Mouse (Mus musculus) MN1 (cell line): ENCODE data around the gene Cyp26b1.
"Not testable (repeated sequence)": the region's sequence is repeated elsewhere in the genome, so short reads cannot be mapped to it uniquely, and the experiment has no call there.

Experiments used
- DNase-seq: peaks from one replicate; pipeline ENCODE4 v3.0.0-alpha.2; 2016; ENCODE audit warnings: low spot score

The Cyp26b1 gene

GRCm38 (mm10) chr6:84593693-84594092 lies at the start of gene Cyp26b1:
Gene Cyp26b1 (minus strand): TSS chr6:84593908.
- DNase-seq, result no peak

- DNase-seq, result no peak
Measured at GRCm38 (mm10) chr6:84641062-84641431, 47.3 kb upstream of the Cyp26b1 start.

GRCm38 (mm10) chr6:84640324-84641061 lies 46.8 kb upstream of the Cyp26b1 start:
- no peak for DNase-seq

GRCm38 (mm10) chr6:84638206-84638605 lies 44.5 kb upstream of the Cyp26b1 start:
- peak; percentile 33 for DNase-seq

- no peak for DNase-seq
Measured at GRCm38 (mm10) chr6:84631588-84631987, 37.9 kb upstream of the Cyp26b1 start.

GRCm38 (mm10) chr6:84630276-84630675 lies 36.6 kb upstream of the Cyp26b1 start:
- no peak for DNase-seq

GRCm38 (mm10) chr6:84628831-84629230 lies 35.1 kb upstream of the Cyp26b1 start:
- no peak for DNase-seq

- DNase-seq, result no peak
Measured at GRCm38 (mm10) chr6:84626398-84626797, 32.7 kb upstream of the Cyp26b1 start.

GRCm38 (mm10) chr6:84619166-84619565 lies 25.5 kb upstream of the Cyp26b1 start:
- DNase-seq, result no peak

GRCm38 (mm10) chr6:84617051-84617450 lies 23.3 kb upstream of the Cyp26b1 start:
- no peak for DNase-seq

- no peak for DNase-seq
Measured at GRCm38 (mm10) chr6:84616586-84616985, 22.9 kb upstream of the Cyp26b1 start.

- DNase-seq, result no peak
Measured at GRCm38 (mm10) chr6:84613561-84613960, 19.9 kb upstream of the Cyp26b1 start.

GRCm38 (mm10) chr6:84601136-84601889 lies 7.6 kb upstream of the Cyp26b1 start:
- no peak for DNase-seq

GRCm38 (mm10) chr6:84599296-84599695 lies 5.6 kb upstream of the Cyp26b1 start:
- DNase-seq, result not testable (repeated sequence)

- DNase-seq, result no peak
Measured at GRCm38 (mm10) chr6:84598725-84599124, 5.0 kb upstream of the Cyp26b1 start.

GRCm38 (mm10) chr6:84594626-84595025 lies 918 bp upstream of the Cyp26b1 start:
- DNase-seq, result peak; percentile 59

GRCm38 (mm10) chr6:84590961-84591745 lies 2.6 kb downstream of the Cyp26b1 start:
- DNase-seq, result no peak

GRCm38 (mm10) chr6:84589742-84590686 lies 3.7 kb downstream of the Cyp26b1 start:
- DNase-seq, result peak; percentile 89

- peak; percentile 60 for DNase-seq
Measured at GRCm38 (mm10) chr6:84588895-84589652, 4.6 kb downstream of the Cyp26b1 start.

- peak; percentile 37 for DNase-seq
Measured at GRCm38 (mm10) chr6:84588221-84588894, 5.3 kb downstream of the Cyp26b1 start.
